Mouse (Mus musculus) hindbrain, embryonic 12.5 days (tissue): ENCODE data around the gene Fuom. TPM values are rescaled to one million over a fixed set of nuclear protein-coding genes. Genes with fewer than 3 reads are reported as not detected.
"Not testable (repeated sequence)": the region's sequence is repeated elsewhere in the genome, so short reads cannot be mapped to it uniquely, and the experiment has no call there.

Experiments
- ATAC-seq: fragments of 200-750 bp; cut with Nextera tagmentation; 2 replicates; pipeline ENCODE4 v1.8.0; 2017; ENCODE audit warnings: moderate TSS enrichment; ENCODE audit not compliant: low FRiP score
- H3K27ac ChIP-seq: fragments of 300-500 bp; sonication (generic); 2 replicates; pipeline ENCODE4 v1.5.1; 2016; ENCODE audit warnings: mild to moderate bottlenecking
- H3K27me3 ChIP-seq: fragments of 300-500 bp; sonication (generic); 2 replicates; pipeline ENCODE4 v1.6.1; 2016; ENCODE audit warnings: mild to moderate bottlenecking
- H3K36me3 ChIP-seq: fragments of 300-500 bp; sonication (generic); 2 replicates; pipeline ENCODE4 v1.6.1; 2016; ENCODE audit warnings: mild to moderate bottlenecking
- H3K4me1 ChIP-seq: fragments of 300-500 bp; sonication (generic); 2 replicates; pipeline ENCODE4 v1.6.1; 2016
- H3K4me2 ChIP-seq: fragments of 300-500 bp; sonication (generic); replicated peaks from 2 replicates; pipeline ENCODE4 v1.6.1; 2016; ENCODE audit warnings: mild to moderate bottlenecking
- H3K4me3 ChIP-seq: fragments of 300-500 bp; sonication (generic); 2 replicates; pipeline ENCODE4 v1.5.1; 2016; ENCODE audit warnings: mild to moderate bottlenecking
- H3K9ac ChIP-seq: fragments of 300-500 bp; sonication (generic); 2 replicates; pipeline ENCODE4 v1.6.1; 2016; ENCODE audit warnings: mild to moderate bottlenecking, moderate library complexity
- H3K9me3 ChIP-seq: fragments of 300-500 bp; sonication (generic); replicated peaks from 2 replicates; pipeline ENCODE4 v1.6.1; 2016; ENCODE audit warnings: mild to moderate bottlenecking
- WGBS: fragments of 180-500 bp; shearing (Covaris S2); methylation state at CpG from one replicate; pipeline ENCODE4 v1.1.7; 2016; 5-methylcytosine and 5-hydroxymethylcytosine counted together
- polyA plus RNA-seq: library from polyadenylated mRNA; unstranded; fragments of >200 nt; fragmentation: Nextera tagmentation; extraction: Ambion mirVana; gene quantifications from 2 replicates; pipeline ENCODE4 v1.2.1, GENCODE M21; 2016

The Fuom gene
- 21.8 and 24.7 TPM in 2 replicates for polyA plus RNA-seq

DNA sequence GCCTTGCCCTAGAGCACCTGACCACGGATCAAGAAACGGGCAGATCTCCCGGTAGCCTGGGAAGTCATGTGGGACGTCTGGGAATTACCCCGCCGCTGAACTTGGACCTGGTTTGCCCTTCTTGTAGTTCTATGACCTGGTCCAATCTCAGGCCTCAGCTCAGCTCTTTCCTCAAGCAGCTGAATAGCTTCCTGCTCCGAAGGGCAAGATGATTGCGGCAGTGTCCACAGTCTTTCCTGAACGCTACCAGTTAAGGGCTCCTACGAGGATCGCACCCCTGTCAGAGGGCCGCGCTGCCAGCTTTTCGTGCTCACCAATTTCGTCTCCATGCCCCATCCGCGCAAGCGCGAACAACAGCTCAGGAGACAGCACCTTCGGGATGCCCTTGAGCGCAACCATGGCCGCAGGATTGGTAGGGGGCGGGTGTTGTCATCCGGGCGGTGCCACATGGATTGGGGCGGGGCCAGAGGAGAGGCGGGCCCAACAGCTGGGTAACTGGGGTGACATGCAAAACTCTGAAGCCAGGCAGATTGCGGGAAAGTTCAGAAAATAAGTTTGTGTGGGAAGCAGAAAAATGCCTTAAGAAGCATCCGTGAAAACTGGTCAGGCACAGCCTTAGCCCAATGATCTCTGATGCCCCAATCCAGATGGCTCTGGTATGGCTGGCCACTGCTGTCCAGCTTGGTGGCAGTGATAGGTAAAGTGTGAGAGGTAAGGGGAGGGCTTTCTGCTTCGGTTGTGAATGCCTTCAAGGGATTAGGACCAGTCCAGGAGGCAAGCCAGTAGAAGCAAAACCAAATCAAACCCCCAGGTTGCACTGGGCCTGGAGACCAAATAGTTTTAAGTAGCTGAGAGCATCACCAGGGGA lies at the start of gene Fuom:
TSS of gene Fuom (minus strand) at position 449 of the 868 bp plus-strand sequence.
- Histone ChIP-seq H3K36me3 (peaks cover 18% of the 10 kb centered on the region), H3K4me1 (peaks cover 16% of the 10 kb centered on the region), H3K27me3 (0 out of 2 replicates have a peak, but pooled peaks cover 2% of the 10 kb centered on the region), H3K27ac (no peak within 1 kb of the TSS), H3K4me3 (peak within 1 kb of the TSS; percentile 39), H3K9ac (peak within 1 kb of the TSS; percentile 55), H3K4me2 (peak within 1 kb of the TSS; percentile 75), H3K9me3 (no peaks in the 10 kb centered on the region)
- ATAC-seq = peak; percentile 84
- WGBS = 2% methylated on average over 30 of the region's 30 CpGs

DNA sequence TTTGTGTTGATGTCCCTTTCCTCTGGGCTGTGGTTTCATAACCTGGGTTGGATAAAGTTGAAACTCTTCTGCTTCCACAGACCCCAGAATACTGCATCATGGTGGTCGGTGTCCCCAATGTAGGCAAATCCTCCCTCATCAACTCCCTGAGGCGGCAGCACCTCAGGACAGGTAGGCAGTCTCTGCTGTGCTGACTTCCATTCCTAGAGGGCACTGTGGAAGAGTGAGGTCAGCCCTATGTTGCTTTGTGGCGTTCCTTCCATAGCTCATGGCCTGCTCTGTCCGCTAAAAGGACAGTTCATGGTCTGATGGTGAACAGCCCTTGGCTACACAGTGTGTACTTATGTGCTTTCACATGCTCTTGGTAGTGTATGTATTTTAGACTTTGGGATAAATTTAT lies 42.3 kb upstream of the Fuom start:
- no peak overlapping the region for H3K4me3 ChIP-seq
- no peak overlapping the region for H3K4me2 ChIP-seq
- no peaks in the 10 kb centered on the region for H3K9me3 ChIP-seq
- H3K9ac ChIP-seq = no peak overlapping the region
- no peaks in the 10 kb centered on the region for H3K27me3 ChIP-seq
- H3K27ac ChIP-seq = no peak overlapping the region
- no peak for ATAC-seq
- no peaks in the 10 kb centered on the region for H3K4me1 ChIP-seq
- WGBS = 83% methylated on average over 4 of the region's 4 CpGs
- H3K36me3 ChIP-seq = peaks cover 5% of the 10 kb centered on the region; the same call in 1 of the 2 replicates

DNA sequence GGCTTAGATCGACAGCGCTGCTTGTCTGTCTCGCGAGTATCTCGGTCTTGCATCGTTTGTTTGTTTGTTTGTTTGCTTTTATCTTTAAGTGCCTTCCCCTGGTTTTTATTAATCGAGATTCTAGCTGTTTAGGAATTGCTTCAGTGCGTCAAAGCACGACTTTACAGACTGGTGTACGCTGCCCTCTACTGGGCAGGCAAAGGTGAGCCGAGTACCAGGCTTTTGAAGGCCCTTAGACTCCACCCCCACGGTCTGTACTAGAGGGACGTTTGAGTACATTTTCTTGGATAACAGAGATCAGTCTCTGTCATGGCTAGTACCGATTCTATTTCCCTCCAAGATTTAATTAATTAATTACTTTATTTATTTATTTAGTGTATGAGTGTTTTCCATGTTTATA lies 39.1 kb upstream of the Fuom start:
- Histone ChIP-seq H3K9ac (no peak overlapping the region), H3K27ac (no peak overlapping the region), H3K9me3 (no peaks in the 10 kb centered on the region), H3K36me3 (no peaks in the 10 kb centered on the region), H3K27me3 (no peaks in the 10 kb centered on the region), H3K4me2 (no peak overlapping the region), H3K4me1 (peaks cover 8% of the 10 kb centered on the region), H3K4me3 (no peak overlapping the region)
- no peak for ATAC-seq
- 8% methylated on average over 14 of the region's 14 CpGs for WGBS

DNA sequence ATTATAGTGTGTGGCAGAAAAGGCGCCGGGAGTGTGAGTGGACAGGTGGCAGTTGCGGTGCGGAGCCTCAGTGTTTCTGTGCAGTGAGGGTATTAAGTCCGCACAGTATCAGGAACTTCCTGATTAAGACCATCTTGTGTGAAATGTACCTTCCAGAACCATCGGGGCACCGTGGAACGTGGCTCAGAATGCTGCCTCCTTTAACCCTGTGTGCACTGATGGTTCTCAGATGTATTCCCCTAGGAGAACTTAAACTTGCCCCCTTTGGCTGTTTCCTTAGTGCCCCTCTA lies 35.7 kb upstream of the Fuom start:
- peak overlapping the region; percentile 87 for H3K9ac ChIP-seq
- no peaks in the 10 kb centered on the region for H3K36me3 ChIP-seq
- WGBS = under 1% methylated on average over 8 of the region's 8 CpGs
- no peaks in the 10 kb centered on the region for H3K9me3 ChIP-seq
- peak overlapping the region; percentile 79 for H3K27ac ChIP-seq
- ATAC-seq = no peak; the same call in 1 of the 2 replicates
- no peaks in the 10 kb centered on the region for H3K27me3 ChIP-seq
- H3K4me1 ChIP-seq = peaks cover 8% of the 10 kb centered on the region
- H3K4me2 ChIP-seq = peak overlapping the region; percentile 92
- H3K4me3 ChIP-seq = peak overlapping the region; percentile 80

DNA sequence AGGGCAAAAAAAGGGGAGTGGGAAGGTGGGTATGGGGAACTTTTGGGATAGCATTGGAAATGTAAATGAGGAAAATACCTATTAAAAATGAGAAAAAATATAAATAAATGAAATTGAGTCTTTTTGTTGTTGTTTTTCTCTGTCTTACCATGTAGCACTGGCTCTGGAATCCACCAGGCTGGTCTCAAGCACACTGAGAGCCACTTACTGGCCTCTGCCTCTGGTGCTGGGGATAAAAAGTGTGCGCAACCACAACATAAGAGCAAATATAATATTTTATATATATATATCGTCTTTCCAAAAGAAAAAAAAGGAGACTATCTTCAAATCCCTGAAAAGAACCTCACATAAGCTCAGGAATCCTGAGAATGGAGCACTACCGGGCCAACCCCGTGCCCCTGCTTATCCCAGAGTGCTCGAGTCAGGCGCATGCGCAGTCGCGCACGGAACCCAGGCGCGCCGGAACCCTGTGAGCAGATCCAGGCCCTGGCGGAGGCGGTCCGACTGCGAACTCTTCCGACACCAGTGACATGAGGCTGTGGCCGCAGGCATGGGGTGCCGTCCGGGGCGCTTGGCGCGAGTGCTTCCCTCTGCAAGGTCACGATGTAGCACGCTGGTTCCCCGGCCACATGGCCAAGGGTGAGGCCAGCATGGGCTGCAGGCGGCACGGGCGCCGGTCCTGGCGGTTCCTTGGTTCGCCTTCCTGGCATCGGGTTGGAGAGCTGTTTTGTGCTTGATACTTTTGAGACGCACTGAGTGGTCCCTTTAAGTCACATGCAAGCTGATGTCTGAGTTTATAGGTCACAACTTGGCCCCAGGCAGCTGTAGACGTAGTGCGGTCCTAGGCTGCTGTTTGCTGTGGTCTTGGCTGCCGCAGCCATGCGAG lies 35.1 kb upstream of the Fuom start, which contains the start of gene Mtg1:
TSS of gene Mtg1 (plus strand) at position 430 of the 886 bp plus-strand sequence.
- peak within 1 kb of the TSS; percentile 87 for H3K9ac ChIP-seq
- no peaks in the 10 kb centered on the region for H3K9me3 ChIP-seq
- peak; percentile 97 for ATAC-seq
- H3K36me3 ChIP-seq = no peaks in the 10 kb centered on the region
- H3K4me3 ChIP-seq = peak within 1 kb of the TSS; percentile 80
- H3K27ac ChIP-seq = peak within 1 kb of the TSS; percentile 79
- peak within 1 kb of the TSS; percentile 92 for H3K4me2 ChIP-seq
- H3K4me1 ChIP-seq = peaks cover 8% of the 10 kb centered on the region
- 2% methylated on average over 39 of the region's 39 CpGs for WGBS
- H3K27me3 ChIP-seq = no peaks in the 10 kb centered on the region

DNA sequence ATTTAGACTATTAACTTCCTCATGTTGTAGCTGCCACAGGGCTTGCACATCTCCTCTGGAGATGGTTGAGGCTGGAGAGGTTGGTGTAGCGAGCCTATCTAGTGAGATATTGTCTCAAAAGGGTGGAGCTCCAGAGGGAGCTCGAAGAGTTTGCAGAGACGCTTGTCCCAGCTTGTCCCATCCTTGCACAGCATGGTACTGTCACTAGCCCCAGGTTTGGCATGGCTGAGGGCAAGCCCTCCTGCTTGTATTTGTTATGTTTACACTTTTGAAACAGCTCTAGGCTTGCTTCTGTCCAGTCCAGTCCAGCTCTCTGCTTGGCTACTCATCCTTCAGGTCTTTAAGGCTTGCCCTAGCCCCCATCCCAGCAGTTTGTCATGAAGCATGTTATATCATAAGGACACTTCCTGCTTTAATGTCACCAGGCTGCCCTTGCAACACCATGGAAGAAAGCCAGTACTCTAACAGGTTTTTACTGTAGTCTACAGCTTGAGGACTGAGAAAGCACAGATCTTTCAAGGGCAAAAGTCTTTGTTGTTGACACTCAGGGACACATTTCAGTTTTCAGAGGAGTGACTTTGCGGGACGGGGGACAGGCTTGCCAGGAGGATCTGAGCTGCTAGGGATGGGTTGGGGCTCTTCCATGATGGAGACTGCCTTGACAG lies 33.0 kb upstream of the Fuom start:
- no peak overlapping the region for H3K27ac ChIP-seq
- WGBS = 93% methylated on average over 5 of the region's 5 CpGs

DNA sequence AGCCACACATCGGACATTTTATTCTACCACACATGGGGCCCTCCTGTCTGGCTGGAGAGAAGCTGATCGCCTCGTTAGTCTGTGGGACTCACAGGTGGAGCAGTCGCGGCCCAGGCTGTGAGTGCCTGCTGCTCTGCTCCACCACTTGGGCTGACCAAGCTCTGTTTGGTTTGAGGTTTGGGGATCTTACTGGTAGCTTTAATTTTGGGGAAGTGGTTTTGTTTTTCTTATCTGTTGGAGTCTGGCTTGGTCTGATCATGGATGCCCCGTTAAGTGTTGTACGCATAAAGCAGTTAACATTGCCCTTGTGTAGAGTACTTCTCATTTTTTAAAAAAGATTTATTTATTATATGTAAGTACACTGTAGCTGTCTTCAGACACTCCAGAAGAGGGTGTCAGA lies 31.8 kb upstream of the Fuom start:
- not testable (repeated sequence) for H3K9ac ChIP-seq, H3K27me3 ChIP-seq, H3K36me3 ChIP-seq, ATAC-seq, H3K4me1 ChIP-seq, H3K4me3 ChIP-seq, H3K9me3 ChIP-seq, H3K4me2 ChIP-seq, H3K27ac ChIP-seq
- WGBS = 96% methylated on average over 7 of the region's 7 CpGs

More for the DNA sequence above, 33.0 kb upstream of the Fuom start:
- H3K9ac ChIP-seq = no peak overlapping the region
- no peaks in the 10 kb centered on the region for H3K9me3 ChIP-seq
- peaks cover 8% of the 10 kb centered on the region for H3K4me1 ChIP-seq
- no peaks in the 10 kb centered on the region for H3K27me3 ChIP-seq
- H3K36me3 ChIP-seq = no peaks in the 10 kb centered on the region
- no peak overlapping the region for H3K4me2 ChIP-seq
- no peak overlapping the region for H3K4me3 ChIP-seq
- ATAC-seq = no peak

DNA sequence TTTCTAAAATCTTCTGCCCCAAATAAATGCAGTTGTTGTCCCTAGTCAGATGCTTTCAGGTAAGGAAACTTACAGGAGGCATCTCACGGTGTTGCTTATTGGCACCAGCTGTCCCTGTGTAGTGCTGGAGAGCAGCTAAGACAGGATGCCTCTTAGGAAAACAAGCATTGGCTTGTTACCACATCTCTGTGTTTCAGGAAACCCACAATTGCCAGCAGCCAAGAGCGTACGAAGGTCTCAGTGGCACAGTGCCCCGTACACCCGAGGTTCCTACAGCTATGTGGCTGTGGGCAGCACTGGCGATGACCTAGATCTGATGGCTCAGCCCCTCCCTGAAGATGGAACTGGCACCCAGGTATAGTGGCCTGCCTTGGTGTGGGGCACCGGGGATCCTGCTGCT lies 29.9 kb upstream of the Fuom start:
- H3K9ac ChIP-seq, ATAC-seq, H3K4me2 ChIP-seq, H3K27ac ChIP-seq, H3K4me1 ChIP-seq, H3K27me3 ChIP-seq, H3K4me3 ChIP-seq, H3K9me3 ChIP-seq, H3K36me3 ChIP-seq: not testable (repeated sequence)
- 93% methylated on average over 7 of the region's 7 CpGs for WGBS

DNA sequence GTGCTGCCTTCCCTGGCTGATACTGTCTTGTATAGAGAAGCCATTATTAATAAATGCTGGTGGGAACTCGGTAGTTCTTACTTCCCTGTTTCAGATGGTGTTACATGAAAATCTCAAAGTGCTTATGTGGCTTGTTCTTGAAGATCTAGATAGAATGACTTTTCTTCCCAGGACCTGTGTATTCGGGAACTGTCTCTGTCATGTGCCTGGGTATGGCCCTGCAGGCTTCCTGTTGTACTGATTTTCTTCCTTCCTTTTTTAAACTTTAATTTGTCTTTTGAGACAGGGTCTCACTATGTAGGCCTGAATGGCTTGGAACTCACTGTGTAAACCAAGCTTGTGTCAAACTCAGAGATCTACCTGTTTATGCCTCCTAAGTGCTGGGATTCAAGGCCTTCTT lies 25.7 kb upstream of the Fuom start:
- Histone ChIP-seq H3K4me2 (no peak overlapping the region), H3K4me1 (peaks cover 5% of the 10 kb centered on the region; the same call in 1 of the 2 replicates), H3K27ac (no peak overlapping the region), H3K36me3 (peaks cover 7% of the 10 kb centered on the region; the same call in 1 of the 2 replicates), H3K9ac (no peak overlapping the region), H3K9me3 (no peaks in the 10 kb centered on the region), H3K4me3 (no peak overlapping the region), H3K27me3 (no peaks in the 10 kb centered on the region)
- ATAC-seq = no peak
- WGBS = 95% methylated on average over 2 of the region's 2 CpGs

DNA sequence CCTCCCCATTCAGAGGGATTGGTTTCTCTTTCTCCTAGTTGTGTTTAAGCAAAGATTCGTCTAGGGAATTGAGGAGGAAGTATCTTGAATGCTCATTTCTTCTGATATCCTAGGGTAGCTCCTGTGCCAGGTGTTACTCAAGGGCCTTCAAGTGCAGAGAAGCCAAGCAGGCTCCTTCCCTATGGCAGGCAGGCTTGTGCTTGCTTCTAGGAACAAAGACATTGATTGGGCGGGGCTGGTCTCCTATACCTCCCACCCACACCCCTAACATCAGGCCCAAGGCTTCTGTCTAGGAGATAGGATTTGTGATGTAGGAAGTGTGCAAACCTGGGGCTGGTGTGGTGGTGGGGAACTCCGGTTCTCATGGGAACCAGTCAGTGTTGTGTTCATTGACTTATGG lies 24.7 kb upstream of the Fuom start:
- ATAC-seq = no peak
- 92% methylated on average over 3 of the region's 3 CpGs for WGBS
- H3K9ac ChIP-seq = no peak overlapping the region

DNA sequence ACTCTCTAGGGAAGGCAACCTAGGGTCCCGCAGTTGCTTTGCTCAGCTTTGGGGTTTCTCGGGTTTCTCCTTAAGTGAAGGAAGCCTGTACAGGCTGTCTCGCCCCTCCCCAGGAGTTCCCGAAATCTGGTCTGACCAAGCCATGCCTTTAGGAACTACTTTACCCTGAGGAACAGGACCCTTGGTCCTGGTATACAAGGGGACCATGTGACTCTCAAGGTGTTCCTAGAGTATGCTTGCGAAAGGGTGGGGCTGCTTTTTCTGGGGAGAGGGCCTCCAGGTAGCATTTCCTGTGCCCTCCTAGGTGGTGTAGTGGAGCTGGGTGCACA lies 23.7 kb upstream of the Fuom start:
- H3K27me3 ChIP-seq = no peaks in the 10 kb centered on the region
- H3K36me3 ChIP-seq = peaks cover 7% of the 10 kb centered on the region; the same call in 1 of the 2 replicates
- no peak; the same call in 1 of the 2 replicates for ATAC-seq
- H3K4me1 ChIP-seq = peaks cover 5% of the 10 kb centered on the region; the same call in 1 of the 2 replicates
- H3K4me2 ChIP-seq = peak overlapping the region; percentile 88
- peak overlapping the region; percentile 84 for H3K9ac ChIP-seq
- H3K9me3 ChIP-seq = no peaks in the 10 kb centered on the region
- H3K27ac ChIP-seq = peak overlapping the region; percentile 41; the same call in 1 of the 2 replicates
- H3K4me3 ChIP-seq = peak overlapping the region; percentile 71
- 9% methylated on average over 5 of the region's 5 CpGs for WGBS

More for the DNA sequence above, 24.7 kb upstream of the Fuom start:
- no peak overlapping the region for H3K4me2 ChIP-seq
- H3K4me1 ChIP-seq = peaks cover 5% of the 10 kb centered on the region; the same call in 1 of the 2 replicates
- no peaks in the 10 kb centered on the region for H3K9me3 ChIP-seq
- no peak overlapping the region for H3K4me3 ChIP-seq
- no peaks in the 10 kb centered on the region for H3K27me3 ChIP-seq
- H3K27ac ChIP-seq = no peak overlapping the region
- H3K36me3 ChIP-seq = peaks cover 7% of the 10 kb centered on the region; the same call in 1 of the 2 replicates
